Mouse (Mus musculus): ENCODE measurements at regions not wholly inside any gene's neighbourhood (a gene's known extent, or its start where the extent isn't known, plus 50 kb on each side); places are given as distances from the start of the nearest gene placed in this dataset.

GRCm38 (mm10) chr5:129420981-129421380, 80.0 kb upstream of the Sfswap start:
- DNase-seq (ENCODE audit: low read depth, low spot score) = no peak

GRCm38 (mm10) chr5:129429897-129430296, 71.1 kb upstream of the Sfswap start:
- no peak for DNase-seq (ENCODE audit: low read depth, low spot score)

- DNase-seq (ENCODE audit: low read depth, low spot score) = no peak
These were observed 70.7 kb upstream of the Sfswap start for GRCm38 (mm10) chr5:129430330-129430729.

- no peak for DNase-seq (ENCODE audit: low read depth, low spot score)
These were observed 51.0 kb upstream of the Sfswap start for GRCm38 (mm10) chr5:129449931-129450573.
